Mouse (Mus musculus) CH12.LX (cell line): ENCODE data around the gene Sap25. TPM values are rescaled to one million over a fixed set of nuclear protein-coding genes. Genes with fewer than 3 reads are reported as not detected.

Experiments used
- DNase-seq: peaks from one replicate; pipeline ENCODE4 v3.0.0-alpha.2; 2013; ENCODE audit errors: extremely low read depth
- H3K27ac ChIP-seq: 2 replicates; pipeline ENCODE4 v1.5.1; 2012; ENCODE audit warnings: low read depth, mild to moderate bottlenecking, control low read depth, moderate library complexity; ENCODE audit not compliant: insufficient read depth
- H3K27me3 ChIP-seq: replicated peaks from 2 replicates; pipeline ENCODE3; 2012; ENCODE audit warnings: inconsistent platforms
- H3K36me3 ChIP-seq, 2 experiments: replicated peaks in 1 of 2; 2 replicates each; pipeline versions ENCODE3 to v1.6.1; 2012; ENCODE audit warnings: inconsistent platforms in 1 of 2, low read length in 1 of 2, mild to moderate bottlenecking in 1 of 2, mixed read lengths in 1 of 2, moderate library complexity in 1 of 2; ENCODE audit not compliant: control insufficient read depth in 1 of 2, insufficient read depth in 1 of 2
- H3K4me1 ChIP-seq, 2 experiments: 2 replicates each; pipeline ENCODE4 v1.6.1; 2012; ENCODE audit warnings: inconsistent platforms in 1 of 2, moderate library complexity in 1 of 2; ENCODE audit not compliant: insufficient read depth in 2 of 2, control insufficient read depth in 1 of 2
- H3K4me2 ChIP-seq: 2 replicates; pipeline ENCODE4 v1.6.1; 2012; ENCODE audit warnings: low read depth, mild to moderate bottlenecking, control low read depth; ENCODE audit not compliant: poor library complexity, insufficient read depth, severe bottlenecking
- H3K4me3 ChIP-seq, 3 experiments: fragments of 150-350 bp in 1 of 3; sonication (generic) in 1 of 3; replicated peaks in 1 of 3; 2 replicates each; pipeline versions ENCODE3 to v1.5.1; 2011 to 2012; ENCODE audit warnings: low read depth in 2 of 3, low read length in 2 of 3, mild to moderate bottlenecking in 2 of 3, moderate library complexity in 2 of 3, control low read depth in 1 of 3, improper control_type of control experiment in 1 of 3, inconsistent platforms in 1 of 3, mixed read lengths in 1 of 3; ENCODE audit not compliant: poor library complexity in 1 of 3
- H3K79me2 ChIP-seq: replicated peaks from 2 replicates; pipeline ENCODE4 v1.6.1; 2012; ENCODE audit warnings: mild to moderate bottlenecking, moderate library complexity; ENCODE audit not compliant: control insufficient read depth, poor library complexity, insufficient read depth, severe bottlenecking; ENCODE audit errors: extremely low read depth
- H3K9ac ChIP-seq: 2 replicates; pipeline ENCODE4 v1.6.1; 2012; ENCODE audit warnings: low read depth, mild to moderate bottlenecking, control low read depth, moderate library complexity; ENCODE audit not compliant: insufficient read depth
- H3K9me3 ChIP-seq: replicated peaks from 2 replicates; pipeline ENCODE3; 2012; ENCODE audit warnings: low read length, inconsistent platforms, mixed read lengths
- BHLHE40 ChIP-seq: IDR thresholded peaks from 2 replicates; pipeline ENCODE4 v1.6.1; 2011; ENCODE audit warnings: mild to moderate bottlenecking, low read depth, low read length, improper control_type of control experiment
- CHD2 ChIP-seq: IDR thresholded peaks from 2 replicates; pipeline ENCODE4 v1.6.1; 2011; ENCODE audit warnings: low read length, improper control_type of control experiment
- E2F4 ChIP-seq: IDR thresholded peaks from 2 replicates; pipeline ENCODE4 v1.6.1; 2011; ENCODE audit warnings: low read depth, low read length, improper control_type of control experiment; ENCODE audit not compliant: insufficient replicate concordance
- ELF1 ChIP-seq: IDR thresholded peaks from 2 replicates; pipeline ENCODE4 v1.6.1; 2014; ENCODE audit warnings: low read depth, mild to moderate bottlenecking, inconsistent platforms, low read length, improper control_type of control experiment
- EP300 ChIP-seq: IDR thresholded peaks from 2 replicates; pipeline ENCODE4 v1.6.1; 2011; ENCODE audit warnings: low read length, improper control_type of control experiment
- ETS1 ChIP-seq: conservative IDR thresholded peaks from 2 replicates; pipeline ENCODE4 v1.6.1; 2012; ENCODE audit warnings: low read depth, mild to moderate bottlenecking, inconsistent platforms, low read length, improper control_type of control experiment, moderate library complexity
- HCFC1 ChIP-seq: IDR thresholded peaks from 2 replicates; pipeline ENCODE4 v1.6.1; 2012; ENCODE audit warnings: low read depth, mild to moderate bottlenecking, inconsistent platforms, low read length, improper control_type of control experiment
- IRF4 ChIP-seq: IDR thresholded peaks from 2 replicates; pipeline ENCODE4 v1.6.1; 2014; ENCODE audit warnings: low read depth, mild to moderate bottlenecking, inconsistent platforms, low read length, improper control_type of control experiment
- JUN ChIP-seq: IDR thresholded peaks from 2 replicates; pipeline ENCODE4 v1.6.1; 2011; ENCODE audit warnings: low read depth, mild to moderate bottlenecking, low read length, improper control_type of control experiment, moderate library complexity; ENCODE audit not compliant: insufficient read depth
- JUND ChIP-seq: conservative IDR thresholded peaks from 2 replicates; pipeline ENCODE4 v1.6.1; 2011; ENCODE audit warnings: low read depth, low read length, improper control_type of control experiment
- KAT2A ChIP-seq: IDR thresholded peaks from 2 replicates; pipeline ENCODE4 v1.6.1; 2012; ENCODE audit warnings: low read length, improper control_type of control experiment, inconsistent platforms; ENCODE audit not compliant: insufficient replicate concordance
- MAFK ChIP-seq: IDR thresholded peaks from 2 replicates; pipeline ENCODE4 v1.6.1; 2011; ENCODE audit warnings: low read length, improper control_type of control experiment; ENCODE audit not compliant: insufficient replicate concordance
- MAZ ChIP-seq: IDR thresholded peaks from 2 replicates; pipeline ENCODE4 v1.6.1; 2012; ENCODE audit warnings: low read depth, mild to moderate bottlenecking, inconsistent platforms, low read length, improper control_type of control experiment, moderate library complexity
- MXI1 ChIP-seq: IDR thresholded peaks from 2 replicates; pipeline ENCODE4 v1.6.1; 2011; ENCODE audit warnings: mild to moderate bottlenecking, low read depth, low read length, improper control_type of control experiment
- MYC ChIP-seq: IDR thresholded peaks from 2 replicates; pipeline ENCODE4 v1.6.1; 2011; ENCODE audit warnings: low read depth, mild to moderate bottlenecking, improper control_type of control experiment, low read length
- NELFE ChIP-seq: IDR thresholded peaks from 2 replicates; pipeline ENCODE4 v1.6.1; 2011; ENCODE audit warnings: low read depth, low read length, improper control_type of control experiment
- NRF1 ChIP-seq: IDR thresholded peaks from 2 replicates; pipeline ENCODE4 v1.6.1; 2014; ENCODE audit warnings: low read depth, mild to moderate bottlenecking, inconsistent platforms, low read length, improper control_type of control experiment, moderate library complexity
- SIN3A ChIP-seq: IDR thresholded peaks from 2 replicates; pipeline ENCODE4 v1.6.1; 2012; ENCODE audit warnings: low read length, improper control_type of control experiment, inconsistent platforms
- SMC3 ChIP-seq: IDR thresholded peaks from 2 replicates; pipeline ENCODE4 v1.6.1; 2011; ENCODE audit warnings: low read depth, low read length, improper control_type of control experiment
- TBP ChIP-seq: conservative IDR thresholded peaks from 2 replicates; pipeline ENCODE4 v1.6.1; 2011; ENCODE audit warnings: low read depth, low read length, improper control_type of control experiment
- TCF12 ChIP-seq: IDR thresholded peaks from 2 replicates; pipeline ENCODE4 v1.6.1; 2014; ENCODE audit warnings: low read depth, mild to moderate bottlenecking, inconsistent platforms, low read length, improper control_type of control experiment
- UBTF ChIP-seq: IDR thresholded peaks from 2 replicates; pipeline ENCODE4 v1.6.1; 2012; ENCODE audit warnings: low read depth, mild to moderate bottlenecking, inconsistent platforms, low read length, improper control_type of control experiment, moderate library complexity
- USF1 ChIP-seq: IDR thresholded peaks from 2 replicates; pipeline ENCODE4 v1.6.1; 2014; ENCODE audit warnings: low read depth, mild to moderate bottlenecking, inconsistent platforms, low read length, improper control_type of control experiment
- ZC3H11A ChIP-seq: IDR thresholded peaks from 2 replicates; pipeline ENCODE4 v1.6.1; 2012; ENCODE audit warnings: low read depth, mild to moderate bottlenecking, inconsistent platforms, low read length, improper control_type of control experiment
- ZMIZ1 ChIP-seq: IDR thresholded peaks from 2 replicates; pipeline ENCODE4 v1.6.1; 2012; ENCODE audit warnings: low read depth, mild to moderate bottlenecking, inconsistent platforms, low read length, improper control_type of control experiment
- dilution Hi-C: fragments of 300-500 bp; cut with MboI; formaldehyde crosslinking; loops from 2 replicates; pipeline ENCODE4 v1.14.3; 2020; ENCODE audit warnings: low sequenced_read_pairs; ENCODE audit not compliant: extremely low pct_unique_long_range_greater_than_20kb, extremely low pct_ligation_motif_present
- in situ Hi-C: fragments of 300-500 bp; cut with MboI; formaldehyde crosslinking; loops from 3 replicates; pipeline ENCODE4 v1.14.3; 2019; ENCODE audit warnings: low sequenced_read_pairs, low pct_ligation_motif_present, low pct_unique_long_range_greater_than_20kb, mixed read lengths
- polyA plus RNA-seq: library from polyadenylated mRNA; unstranded; fragments of >175 nt; gene quantifications from 2 replicates; pipeline ENCODE4 v1.2.1, GENCODE M21; 2012; ENCODE audit warnings: low read depth; ENCODE audit not compliant: insufficient read length
- total RNA-seq, 2 experiments: library from RNA; depleted of rRNA; stranded (reverse); fragments of 300-350 nt in 1 of 2; fragments of >200 nt in 1 of 2; gene quantifications; 2 replicates each; pipeline ENCODE4 v1.2.3; 2012 to 2014

The Sap25 gene
- total and polyA plus RNA-seq, 3 experiments: 2.1 to 16.6 (median 2.4) TPM

DNA sequence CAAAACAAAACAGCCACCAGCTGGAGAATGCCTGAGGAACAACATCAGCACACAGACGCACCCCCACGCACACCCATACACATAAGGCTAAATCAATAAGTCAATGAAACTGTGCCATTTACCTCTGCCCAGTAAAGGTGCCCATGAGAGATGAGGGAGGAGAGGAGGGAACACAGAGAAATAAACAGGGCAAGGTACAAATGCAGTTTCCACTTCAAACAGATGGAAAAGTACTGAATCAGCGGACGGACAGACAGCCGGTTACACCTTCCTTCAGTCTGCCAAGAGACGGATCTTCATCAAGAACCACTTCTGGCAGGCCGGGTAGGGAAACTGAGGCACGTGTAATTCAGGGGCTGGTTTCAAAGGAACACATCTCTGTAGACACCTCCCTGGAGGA, 33.7 kb downstream of the Sap25 start:
- Histone ChIP-seq H3K36me3 (peaks cover 0 to 46% of the 10 kb centered on the region in 2 experiments), H3K4me2 (no peak overlapping the region), H3K79me2 (no peaks in the 10 kb centered on the region), H3K27ac (no peak overlapping the region), H3K27me3 (no peaks in the 10 kb centered on the region), H3K4me3 (no peak overlapping the region), H3K4me1 (peaks cover 18 to 32% of the 10 kb centered on the region in 2 experiments), H3K9me3 (no peaks in the 10 kb centered on the region), H3K9ac (no peak overlapping the region)
- dilution Hi-C loops: no loop called here
- DNase-seq: no peak
- in situ Hi-C loops: no loop called here
- TF ChIP-seq NRF1 (no peak), TBP (no peak), SMC3 (no peak), MAFK (no peak), USF1 (no peak), UBTF (no peak), ELF1 (no peak), ZMIZ1 (no peak), JUN (no peak), CHD2 (no peak), EP300 (no peak), KAT2A (no peak), ETS1 (no peak), IRF4 (no peak), HCFC1 (no peak), JUND (no peak), ZC3H11A (no peak), MYC (no peak)

DNA sequence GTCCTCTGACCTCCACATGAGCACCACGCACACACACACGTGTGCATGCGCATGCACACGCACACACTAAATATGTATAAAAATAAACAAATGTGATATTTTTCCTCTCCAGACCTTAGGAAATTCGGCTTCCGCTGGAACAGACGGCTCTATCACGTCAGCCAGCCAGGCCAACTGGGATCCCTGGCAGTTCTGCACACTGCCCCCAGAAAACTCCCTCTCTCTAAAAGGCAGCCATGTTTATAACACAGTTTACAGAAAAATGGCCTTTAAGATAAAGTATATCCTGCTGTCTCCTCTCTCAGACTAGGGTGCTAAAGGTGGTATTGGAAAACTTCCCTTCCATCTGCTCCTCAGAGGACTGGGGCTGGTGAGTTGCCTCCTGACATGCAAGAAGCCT, 36.7 kb downstream of the Sap25 start:
- no peak for DNase-seq
- Histone ChIP-seq H3K9ac (no peak overlapping the region), H3K27ac (no peak overlapping the region), H3K4me1 (peaks cover under 1 to 15% of the 10 kb centered on the region in 2 experiments; a peak in 2 of 4 replicates), H3K79me2 (peaks cover 4% of the 10 kb centered on the region; the same call in 1 of the 2 replicates), H3K36me3 (peaks cover 0 to 61% of the 10 kb centered on the region in 2 experiments), H3K27me3 (no peaks in the 10 kb centered on the region), H3K4me3 (no peak overlapping the region), H3K9me3 (no peaks in the 10 kb centered on the region), H3K4me2 (no peak overlapping the region)
- TF ChIP-seq SIN3A (no peak), MAZ (no peak), NELFE (no peak), MXI1 (no peak), TCF12 (no peak), BHLHE40 (no peak), E2F4 (no peak), SMC3 (no peak), USF1 (no peak), ZC3H11A (no peak), EP300 (no peak), IRF4 (no peak)
- dilution Hi-C loops: no loop called here
- in situ Hi-C loops: no loop called here
